Mouse (Mus musculus) heart, adult 2 months (tissue): ENCODE measurements around the gene Ephb3. TPM values are rescaled to one million over a fixed set of nuclear protein-coding genes. Genes with fewer than 3 reads are reported as not detected.

Source experiments
- DNase-seq, 2 experiments: peaks; one replicate each; pipeline ENCODE4 v3.0.0; 2021
- H3K27ac ChIP-seq: fragments of 200-600 bp; 2 replicates; pipeline ENCODE4 v1.8.1; 2022
- H3K27me3 ChIP-seq: fragments of 200-500 bp; 2 replicates; pipeline ENCODE4 v1.6.1; 2012; ENCODE audit warnings: mild to moderate bottlenecking, low read length, inconsistent platforms, mixed read lengths; ENCODE audit not compliant: control insufficient read depth, insufficient read depth
- H3K36me3 ChIP-seq: fragments of 200-500 bp; 2 replicates; pipeline ENCODE4 v1.6.1; 2012; ENCODE audit warnings: low read length, inconsistent platforms; ENCODE audit not compliant: control insufficient read depth, insufficient read depth
- H3K4me1 ChIP-seq: fragments of 200-500 bp; 2 replicates; pipeline ENCODE4 v1.6.1; 2011; ENCODE audit warnings: low read length; ENCODE audit not compliant: control insufficient read depth, insufficient read depth
- H3K4me3 ChIP-seq: fragments of 200-600 bp; 2 replicates; pipeline ENCODE4 v1.8.1; 2022
- H3K79me2 ChIP-seq: fragments of 200-500 bp; replicated peaks from 2 replicates; pipeline ENCODE4 v1.6.1; 2012; ENCODE audit warnings: mild to moderate bottlenecking, inconsistent platforms, low read length, moderate library complexity, mixed read lengths; ENCODE audit not compliant: control insufficient read depth, insufficient read depth
- H3K9ac ChIP-seq: fragments of 200-500 bp; 2 replicates; pipeline ENCODE4 v1.6.1; 2012; ENCODE audit warnings: low read depth, mild to moderate bottlenecking, control low read depth, inconsistent platforms, low read length, mixed read lengths
- CTCF ChIP-seq: fragments of 200-600 bp; IDR thresholded peaks from 2 replicates; pipeline ENCODE4 v1.8.1; 2022; ENCODE audit warnings: antibody characterized with exemption, mild to moderate bottlenecking, moderate library complexity
- EP300 ChIP-seq: fragments of 200-500 bp; IDR thresholded peaks from 2 replicates; pipeline ENCODE4 v1.6.1; 2011; ENCODE audit warnings: low read depth, low read length, control low read depth; ENCODE audit not compliant: insufficient read depth
- POLR2A ChIP-seq: fragments of 200-500 bp; IDR thresholded peaks from 2 replicates; pipeline ENCODE4 v1.6.1; 2011; ENCODE audit warnings: mild to moderate bottlenecking, low read depth, low read length, control low read depth; ENCODE audit not compliant: insufficient read depth
- whole genome bisulfite sequencing: fragments of 180-500 bp; shearing (Covaris S2); methylation state at CpG from one replicate; pipeline ENCODE4 v1.1.7; 2018; 5-methylcytosine and 5-hydroxymethylcytosine counted together
- intact Hi-C: fragments of 180-260 bp; cut with DNase I; formaldehyde crosslinking; loops from one replicate; pipeline ENCODE4 v1.15.1; 2025
- polyA plus RNA-seq: library from polyadenylated mRNA; depleted of rRNA; stranded (reverse); fragments of >200 nt; gene quantifications from 2 replicates; pipeline ENCODE4 v1.2.3, GENCODE M21; 2012
- total RNA-seq, 2 experiments: library from RNA; stranded (reverse); gene quantifications; 2 replicates each; pipeline ENCODE4 v1.2.3; 2021

The Ephb3 gene
- total and polyA plus RNA-seq, 3 experiments = 6.3 to 9.9 (median 7.0) TPM

GRCm38 (mm10) chr16:21235135-21235534 is 30.6 kb downstream of the Ephb3 start:
- Histone ChIP-seq H3K79me2 (no peaks in the 10 kb centered on the region), H3K27me3 (no peaks in the 10 kb centered on the region), H3K9ac (no peak overlapping the region), H3K4me3 (no peak overlapping the region), H3K36me3 (no peaks in the 10 kb centered on the region), H3K27ac (no peak overlapping the region), H3K4me1 (no peaks in the 10 kb centered on the region; the same call in 1 of the 2 replicates)
- intact Hi-C loops = no loop called here
- no peak for DNase-seq
- TF ChIP-seq EP300 (no peak), CTCF (no peak), POLR2A (no peak)
- WGBS = 77% methylated on average over 8 of the region's 8 CpGs

- Histone ChIP-seq H3K9ac (no peak overlapping the region), H3K36me3 (no peaks in the 10 kb centered on the region), H3K79me2 (no peaks in the 10 kb centered on the region), H3K27ac (no peak overlapping the region), H3K4me3 (no peak overlapping the region), H3K4me1 (no peaks in the 10 kb centered on the region; the same call in 1 of the 2 replicates), H3K27me3 (no peaks in the 10 kb centered on the region)
- DNase-seq = no peak
- TF ChIP-seq POLR2A = no peak
- intact Hi-C loops = no loop called here
- 20% methylated on average over 5 of the region's 5 CpGs for WGBS
Observed at GRCm38 (mm10) chr16:21238722-21239121, 34.2 kb downstream of the Ephb3 start.

- TF ChIP-seq POLR2A = no peak
- no peak for TF ChIP-seq EP300
- no peak for TF ChIP-seq CTCF
- Histone ChIP-seq H3K27ac (no peak overlapping the region), H3K36me3 (no peaks in the 10 kb centered on the region), H3K27me3 (no peaks in the 10 kb centered on the region), H3K4me1 (no peaks in the 10 kb centered on the region; the same call in 1 of the 2 replicates), H3K79me2 (no peaks in the 10 kb centered on the region), H3K9ac (no peak overlapping the region), H3K4me3 (no peak overlapping the region)
- no peak for DNase-seq
- 76% methylated on average over 3 of the region's 3 CpGs for WGBS
- intact Hi-C loops = no loop called here
Observed at GRCm38 (mm10) chr16:21240547-21240946, 36.0 kb downstream of the Ephb3 start.

- H3K4me1 ChIP-seq = no peaks in the 10 kb centered on the region; the same call in 1 of the 2 replicates
- no peaks in the 10 kb centered on the region for H3K79me2 ChIP-seq
- intact Hi-C loops = no loop called here
- no peak overlapping the region for H3K4me3 ChIP-seq
- DNase-seq = no peak
- H3K36me3 ChIP-seq = no peaks in the 10 kb centered on the region
- H3K27me3 ChIP-seq = no peaks in the 10 kb centered on the region
- TF ChIP-seq CTCF (no peak), POLR2A (no peak), EP300 (no peak)
- H3K9ac ChIP-seq = no peak overlapping the region
- no peak overlapping the region for H3K27ac ChIP-seq
Observed at GRCm38 (mm10) chr16:21241030-21241429, 36.5 kb downstream of the Ephb3 start.

GRCm38 (mm10) chr16:21242946-21243345 is 38.4 kb downstream of the Ephb3 start:
- no peak overlapping the region for H3K9ac ChIP-seq
- DNase-seq = no peak
- no peaks in the 10 kb centered on the region for H3K79me2 ChIP-seq
- intact Hi-C loops = no loop called here
- H3K27ac ChIP-seq = no peak overlapping the region
- WGBS = 79% methylated on average over 8 of the region's 8 CpGs
- H3K36me3 ChIP-seq = no peaks in the 10 kb centered on the region
- no peak overlapping the region for H3K4me3 ChIP-seq
- no peaks in the 10 kb centered on the region for H3K27me3 ChIP-seq
- TF ChIP-seq EP300 = no peak
- TF ChIP-seq POLR2A = no peak
- TF ChIP-seq CTCF = no peak
- no peaks in the 10 kb centered on the region; the same call in 1 of the 2 replicates for H3K4me1 ChIP-seq

- Histone ChIP-seq H3K27me3 (no peaks in the 10 kb centered on the region), H3K4me1 (no peaks in the 10 kb centered on the region)
- WGBS = 80% methylated on average over 3 of the region's 3 CpGs
Observed at GRCm38 (mm10) chr16:21244803-21245202, 40.2 kb downstream of the Ephb3 start.

More at GRCm38 (mm10) chr16:21244803-21245202, 40.2 kb downstream of the Ephb3 start:
- Histone ChIP-seq H3K27ac (no peak overlapping the region), H3K79me2 (no peaks in the 10 kb centered on the region), H3K9ac (no peak overlapping the region), H3K36me3 (no peaks in the 10 kb centered on the region), H3K4me3 (no peak overlapping the region)
- DNase-seq = no peak
- TF ChIP-seq CTCF (no peak), POLR2A (no peak), EP300 (no peak)
- intact Hi-C loops = loop anchor here (5.0 kb wide), 5 partner anchors 38 to 122 kb away; no protein-coding TSS in a partner anchor
